ENCODE assay signal across 9 mouse cellular contexts in genomic region chr1:44553166-44553898, GRCm38 (mm10). TPM values are rescaled to one million over a fixed set of nuclear protein-coding genes. Genes with fewer than 3 reads are reported as not detected.
DNase-seq lines count a peak whose midpoint lies in the region; ATAC-seq and TF ChIP-seq lines count a peak whose summit lies in the region.
"Had no signal": no experiment of that assay in that cellular context is flagged by ENCODE, and none has a peak within 500 bp of the region (broad histone marks: within the 10 kb centered on the region; RNA-seq: fewer than 3 reads in every experiment).

No protein-coding gene starts in this region.

- peak; percentile 53 for ATAC-seq in forebrain, embryonic 16.5 days
- peak; percentile 43; the same call in 1 of the 2 replicates for ATAC-seq in hindbrain, embryonic 16.5 days
- no peak for ATAC-seq in limb, embryonic 14.5 days (ENCODE audit: low FRiP score, low read depth)

- DNase-seq in cerebellum, adult 8-10 months, result peak; percentile 3
- no peak for DNase-seq in cerebellum, adult 11 months
- peak; percentile 52 for DNase-seq in adrenal gland, adult 2 months
- DNase-seq in limb, embryonic 14.5 days (ENCODE audit: low spot score), result peak; percentile 88
- DNase-seq in retina, postnatal 1 day, result peak; percentile 81
- no peak for DNase-seq in urinary bladder, adult 18-20 months (ENCODE audit: low spot score in 2 of 2)

- no peaks in the 10 kb centered on the region for H3K9me3 ChIP-seq in forebrain, embryonic 16.5 days (ENCODE audit: control insufficient read depth, low read length)
- no peaks in the 10 kb centered on the region for H3K9me3 ChIP-seq in hindbrain, embryonic 16.5 days (ENCODE audit: control insufficient read depth, low read length)
- H3K9me3 ChIP-seq in limb, embryonic 14.5 days (ENCODE audit: control insufficient read depth, low read length), result no peaks in the 10 kb centered on the region

- TF ChIP-seq POLR2A in limb, embryonic 14.5 days (IDR thresholded peaks at IDR 0.05; ENCODE audit: borderline replicate concordance, extremely low read depth, insufficient read depth, insufficient read length), result no peak

- 4% methylated on average over 6 of the region's 6 CpGs for WGBS in forebrain, embryonic 16.5 days
- 19% methylated on average over 6 of the region's 6 CpGs for WGBS in hindbrain, embryonic 16.5 days
- WGBS in limb, embryonic 14.5 days, result 16% methylated on average over 6 of the region's 6 CpGs

- peaks cover 17% of the 10 kb centered on the region for H3K4me1 ChIP-seq in forebrain, embryonic 16.5 days (replicated peaks; ENCODE audit: control insufficient read depth, insufficient read depth, low read length)
- no peaks in the 10 kb centered on the region; the same call in none of the 2 replicates for H3K4me1 ChIP-seq in hindbrain, embryonic 16.5 days (ENCODE audit: control insufficient read depth, insufficient read depth, low read depth, low read length)
- peaks cover 20% of the 10 kb centered on the region for H3K4me1 ChIP-seq in limb, embryonic 14.5 days (ENCODE audit: control insufficient read depth, insufficient read depth, low read length)

- H3K4me3 ChIP-seq in forebrain, embryonic 16.5 days (replicated peaks; ENCODE audit: low read length), result no peak overlapping the region
- peak overlapping the region; percentile 69; the same call in 1 of the 2 replicates for H3K4me3 ChIP-seq in hindbrain, embryonic 16.5 days (ENCODE audit: low read length)
- peak overlapping the region; percentile 72 for H3K4me3 ChIP-seq in limb, embryonic 14.5 days (replicated peaks; ENCODE audit: low read length)

- no peak overlapping the region for H3K27ac ChIP-seq in forebrain, embryonic 16.5 days (ENCODE audit: low read length)
- H3K27ac ChIP-seq in hindbrain, embryonic 16.5 days (ENCODE audit: low read depth, low read length), result 0 out of 2 replicates have a peak overlapping the region, but pooled peaks have one; percentile 4
- peak overlapping the region; percentile 93 for H3K27ac ChIP-seq in limb, embryonic 14.5 days (replicated peaks; ENCODE audit: low read depth, low read length)
- H3K27ac ChIP-seq: liver, embryonic 14.5 days had no signal

- H3K4me2 ChIP-seq in forebrain, embryonic 16.5 days (ENCODE audit: low read length), result peak overlapping the region; percentile 22
- peak overlapping the region; percentile 82 for H3K4me2 ChIP-seq in hindbrain, embryonic 16.5 days (ENCODE audit: low read length)
- H3K4me2 ChIP-seq in limb, embryonic 14.5 days (replicated peaks; ENCODE audit: low read depth, low read length, severe bottlenecking), result peak overlapping the region; percentile 51

- H3K9ac ChIP-seq in forebrain, embryonic 16.5 days (replicated peaks; ENCODE audit: low read depth, low read length), result no peak overlapping the region
- H3K9ac ChIP-seq in hindbrain, embryonic 16.5 days (ENCODE audit: low read depth, low read length), result no peak overlapping the region
- H3K9ac ChIP-seq in limb, embryonic 14.5 days (ENCODE audit: low read depth, low read length, severe bottlenecking), result peak overlapping the region; percentile 88
- H3K9ac ChIP-seq: liver, embryonic 14.5 days had no signal

- no peaks in the 10 kb centered on the region for H3K27me3 ChIP-seq in forebrain, embryonic 16.5 days (replicated peaks; ENCODE audit: control insufficient read depth, insufficient read depth, low read length)
- H3K27me3 ChIP-seq in hindbrain, embryonic 16.5 days (replicated peaks; ENCODE audit: control insufficient read depth, insufficient read depth, low read length), result no peaks in the 10 kb centered on the region
- H3K27me3 ChIP-seq in limb, embryonic 14.5 days (ENCODE audit: control insufficient read depth, insufficient read depth, low read length), result no peaks in the 10 kb centered on the region

- H3K36me3 ChIP-seq in forebrain, embryonic 16.5 days (ENCODE audit: control insufficient read depth, insufficient read depth), result no peaks in the 10 kb centered on the region
- H3K36me3 ChIP-seq in hindbrain, embryonic 16.5 days (ENCODE audit: control insufficient read depth, insufficient read depth, low read length), result no peaks in the 10 kb centered on the region
- H3K36me3 ChIP-seq in limb, embryonic 14.5 days (ENCODE audit: control insufficient read depth, insufficient read depth, low read length), result no peaks in the 10 kb centered on the region

RNA-seq across cellular contexts. Expression of gene Gulp1, which starts 2.0 kb away (rescaled TPM):
- total RNA-seq in adrenal gland, adult 2 months (2021), result 10 to 100 TPM; 40.6 to 41.0 TPM
- polyA plus RNA-seq in adrenal gland, adult 2 months (2012; rRNA removed), result 5.5 and 5.6 TPM in 2 replicates
- 7.2 and 9.3 TPM in 2 replicates for polyA plus RNA-seq in forebrain, embryonic 16.5 days (2015; fragmentation: Nextera tagmentation; extraction: Ambion mirVana)
- 9.8 and 10.1 TPM in 2 replicates for polyA plus RNA-seq in hindbrain, embryonic 16.5 days (2015; fragmentation: Nextera tagmentation; extraction: Ambion mirVana)
- 35.8 and 40.1 TPM in 2 replicates for polyA plus RNA-seq in limb, embryonic 14.5 days (2012; rRNA removed)
- 41.9 and 47.3 TPM in 2 replicates for polyA plus RNA-seq in limb, embryonic 14.5 days (2014; fragmentation: Nextera tagmentation; extraction: Ambion mirVana)

Comparison
In these comparisons a context has a peak if more than half of its experiments do, and no peak if none do; other contexts are left out.
1. DNase-seq: peak in cerebellum, adult 8-10 months (single experiment), adrenal gland, adult 2 months (single experiment), limb, embryonic 14.5 days (single experiment) and retina, postnatal 1 day (single experiment); none in cerebellum, adult 11 months (single experiment) and urinary bladder, adult 18-20 months (0 of 2).
2. H3K4me2 ChIP-seq: peak in every context shown above with its lines; median percentile 82 in hindbrain, embryonic 16.5 days; 51 in limb, embryonic 14.5 days; 22 in forebrain, embryonic 16.5 days.